Mouse (Mus musculus) midbrain, postnatal 0 days (tissue): ENCODE measurements around the gene Fam129b. TPM values are rescaled to one million over a fixed set of nuclear protein-coding genes. Genes with fewer than 3 reads are reported as not detected.

Experiments
- ATAC-seq: fragments of 200-750 bp; cut with Nextera tagmentation; 2 replicates; pipeline ENCODE4 v1.8.0; 2017; ENCODE audit warnings: moderate number of reproducible peaks, mild to moderate bottlenecking, moderate TSS enrichment, moderate library complexity; ENCODE audit not compliant: low FRiP score
- DNase-seq: peaks from one replicate; pipeline ENCODE4 v3.0.0-alpha.2; 2015; ENCODE audit warnings: low spot score
- H3K27ac ChIP-seq: fragments of 300-500 bp; sonication (generic); 2 replicates; pipeline ENCODE4 v1.5.1; 2014; ENCODE audit warnings: low read depth, mild to moderate bottlenecking, low read length, mixed read lengths
- H3K27me3 ChIP-seq: fragments of 300-500 bp; sonication (generic); 2 replicates; pipeline ENCODE4 v1.6.1; 2014; ENCODE audit warnings: low read length, control low read depth, mixed read lengths; ENCODE audit not compliant: insufficient read depth
- H3K36me3 ChIP-seq: fragments of 300-500 bp; sonication (generic); 2 replicates; pipeline ENCODE4 v1.6.1; 2014; ENCODE audit warnings: low read length, control low read depth, mixed read lengths; ENCODE audit not compliant: insufficient read depth
- H3K4me1 ChIP-seq: fragments of 300-500 bp; sonication (generic); 2 replicates; pipeline ENCODE4 v1.6.1; 2014; ENCODE audit warnings: mild to moderate bottlenecking, control low read depth, antibody characterized with exemption, low read length, mixed read lengths; ENCODE audit not compliant: insufficient read depth
- H3K4me2 ChIP-seq: fragments of 300-500 bp; sonication (generic); 2 replicates; pipeline ENCODE4 v1.6.1; 2014; ENCODE audit warnings: low read depth, mild to moderate bottlenecking, low read length, mixed read lengths; ENCODE audit not compliant: poor library complexity, severe bottlenecking
- H3K4me3 ChIP-seq: fragments of 300-500 bp; sonication (generic); 2 replicates; pipeline ENCODE4 v1.5.1; 2014; ENCODE audit warnings: low read depth, mild to moderate bottlenecking, low read length, moderate library complexity
- H3K9ac ChIP-seq: fragments of 300-500 bp; sonication (generic); replicated peaks from 2 replicates; pipeline ENCODE4 v1.6.1; 2014; ENCODE audit warnings: mild to moderate bottlenecking, low read length, moderate library complexity, mixed read lengths; ENCODE audit not compliant: poor library complexity, severe bottlenecking
- H3K9me3 ChIP-seq: fragments of 300-500 bp; sonication (generic); 2 replicates; pipeline ENCODE4 v1.6.1; 2016; ENCODE audit warnings: low read length, control low read depth
- CTCF ChIP-seq: IDR thresholded peaks from 2 replicates; pipeline ENCODE4 v1.5.1; 2016; ENCODE audit warnings: antibody characterized with exemption, mild to moderate bottlenecking
- WGBS: fragments of 180-500 bp; shearing (Covaris S2); extraction: QIAGEN DNeasy Blood & Tissue Kit; methylation state at CpG from one replicate; pipeline ENCODE4 v1.1.7; 2014; 5-methylcytosine and 5-hydroxymethylcytosine counted together
- polyA plus RNA-seq: library from polyadenylated mRNA; unstranded; fragments of >200 nt; fragmentation: Nextera tagmentation; extraction: Ambion mirVana; gene quantifications from 2 replicates; pipeline ENCODE4 v1.2.1, GENCODE M21; 2015
- total RNA-seq: library from RNA; depleted of rRNA; stranded (reverse); fragments of >200 nt; gene quantifications from 2 replicates; pipeline ENCODE4 v1.2.3, GENCODE M21; 2014

Gene Fam129b
- total and polyA plus RNA-seq, 2 experiments from 2014 or later, result 17.7 to 39.5 TPM

GRCm38 (mm10) chr2:32960273-32960672 lies 84.4 kb downstream of the Fam129b start:
- TF ChIP-seq CTCF, result no peak
- Histone ChIP-seq H3K27ac (no peak overlapping the region), H3K4me1 (0 out of 2 replicates have a peak, but pooled peaks cover 6% of the 10 kb centered on the region)

GRCm38 (mm10) chr2:32961192-32961995 lies 85.5 kb downstream of the Fam129b start, which contains the start of the genes Rpl12 and Lrsam1:
Gene Rpl12, plus strand, starts transcription at chr2:32961559.
Gene Lrsam1, minus strand, starts transcription at chr2:32961614.
- peaks cover 17% of the 10 kb centered on the region for H3K36me3 ChIP-seq
- TF ChIP-seq CTCF, result no peak
- no peaks in the 10 kb centered on the region for H3K27me3 ChIP-seq
- peak within 1 kb of the TSS; percentile 90 for H3K9ac ChIP-seq
- peak within 1 kb of the TSS; percentile 79 for H3K27ac ChIP-seq
- peak; percentile 94 for ATAC-seq
- H3K9me3 ChIP-seq, result no peaks in the 10 kb centered on the region
- peak; percentile 97 for DNase-seq
- H3K4me2 ChIP-seq, result peak within 1 kb of the TSS; percentile 85
- 3% methylated on average over 53 of the region's 55 CpGs for WGBS
- peak within 1 kb of the TSS; percentile 51 for H3K4me3 ChIP-seq
- 0 out of 2 replicates have a peak, but pooled peaks cover 6% of the 10 kb centered on the region for H3K4me1 ChIP-seq

More at GRCm38 (mm10) chr2:32960273-32960672, 84.4 kb downstream of the Fam129b start:
- no peaks in the 10 kb centered on the region for H3K9me3 ChIP-seq
- no peaks in the 10 kb centered on the region for H3K27me3 ChIP-seq
- peaks cover 27% of the 10 kb centered on the region for H3K36me3 ChIP-seq
- DNase-seq (no peak), ATAC-seq (no peak)
- H3K4me3 ChIP-seq, result peak overlapping the region; percentile 51; the same call in 1 of the 2 replicates
- WGBS, result 90% methylated on average over 4 of the region's 4 CpGs
- peak overlapping the region; percentile 90; the same call in 1 of the 2 replicates for H3K9ac ChIP-seq
- H3K4me2 ChIP-seq, result peak overlapping the region; percentile 85

- peak; percentile 22 for DNase-seq
- Histone ChIP-seq H3K9me3 (no peaks in the 10 kb centered on the region), H3K36me3 (peaks cover 9% of the 10 kb centered on the region), H3K4me3 (peak overlapping the region; percentile 51), H3K27me3 (no peaks in the 10 kb centered on the region), H3K4me2 (peak overlapping the region; percentile 85), H3K27ac (peak overlapping the region; percentile 79), H3K9ac (peak overlapping the region; percentile 90), H3K4me1 (0 out of 2 replicates have a peak, but pooled peaks cover 6% of the 10 kb centered on the region)
- no peak for TF ChIP-seq CTCF
- ATAC-seq, result no peak
- under 1% methylated on average over 33 of the region's 33 CpGs for WGBS
Observed at GRCm38 (mm10) chr2:32962062-32962874, 86.4 kb downstream of the Fam129b start.

- H3K9me3 ChIP-seq, result no peaks in the 10 kb centered on the region
- 8% methylated on average over 9 of the region's 9 CpGs for WGBS
- H3K27ac ChIP-seq, result no peak overlapping the region
- 0 out of 2 replicates have a peak, but pooled peaks cover 9% of the 10 kb centered on the region for H3K4me1 ChIP-seq
- H3K27me3 ChIP-seq, result no peaks in the 10 kb centered on the region
- H3K4me2 ChIP-seq, result peak overlapping the region; percentile 85
- no peak for DNase-seq
- no peak for TF ChIP-seq CTCF
- H3K36me3 ChIP-seq, result peaks cover 8% of the 10 kb centered on the region
- peak overlapping the region; percentile 51 for H3K4me3 ChIP-seq
- ATAC-seq, result no peak
- peak overlapping the region; percentile 90 for H3K9ac ChIP-seq
Observed at GRCm38 (mm10) chr2:32962875-32963220, 86.9 kb downstream of the Fam129b start.

- Histone ChIP-seq H3K4me3 (no peak overlapping the region), H3K27ac (no peak overlapping the region), H3K9ac (no peak overlapping the region), H3K36me3 (peaks cover 8% of the 10 kb centered on the region; the same call in 1 of the 2 replicates), H3K27me3 (no peaks in the 10 kb centered on the region), H3K9me3 (no peaks in the 10 kb centered on the region), H3K4me1 (0 out of 2 replicates have a peak, but pooled peaks cover 9% of the 10 kb centered on the region), H3K4me2 (no peak overlapping the region)
- ATAC-seq, result no peak
- WGBS, result 74% methylated on average over 4 of the region's 4 CpGs
- DNase-seq, result no peak
- no peak for TF ChIP-seq CTCF
Observed at GRCm38 (mm10) chr2:32963544-32963943, 87.6 kb downstream of the Fam129b start.
